Mouse (Mus musculus) activated CD4-positive, CD25-positive, alpha-beta regulatory T cell, adult 4 months (primary cell): ENCODE measurements around the gene D8Ertd738e. TPM values are rescaled to one million over a fixed set of nuclear protein-coding genes. Genes with fewer than 3 reads are reported as not detected.
A peak's percentile ranks its signal among the peaks of the same experiment; 100 is the strongest.

ENCODE experiments used
- ATAC-seq: one replicate; pipeline ENCODE4 v1.8.0; 2017
- polyA plus RNA-seq, 2 experiments: library from polyadenylated mRNA; unstranded; fragments of 100-300 nt; shearing (Covaris generic); gene quantifications; one replicate each; pipeline ENCODE4 v1.2.1; 2017

The D8Ertd738e gene
- polyA plus RNA-seq, 2 experiments from 2014 or later = 382 to 385 TPM

- ATAC-seq = no peak
These were observed 47.1 kb downstream of the D8Ertd738e start for GRCm38 (mm10) chr8:84202466-84202865.

DNA sequence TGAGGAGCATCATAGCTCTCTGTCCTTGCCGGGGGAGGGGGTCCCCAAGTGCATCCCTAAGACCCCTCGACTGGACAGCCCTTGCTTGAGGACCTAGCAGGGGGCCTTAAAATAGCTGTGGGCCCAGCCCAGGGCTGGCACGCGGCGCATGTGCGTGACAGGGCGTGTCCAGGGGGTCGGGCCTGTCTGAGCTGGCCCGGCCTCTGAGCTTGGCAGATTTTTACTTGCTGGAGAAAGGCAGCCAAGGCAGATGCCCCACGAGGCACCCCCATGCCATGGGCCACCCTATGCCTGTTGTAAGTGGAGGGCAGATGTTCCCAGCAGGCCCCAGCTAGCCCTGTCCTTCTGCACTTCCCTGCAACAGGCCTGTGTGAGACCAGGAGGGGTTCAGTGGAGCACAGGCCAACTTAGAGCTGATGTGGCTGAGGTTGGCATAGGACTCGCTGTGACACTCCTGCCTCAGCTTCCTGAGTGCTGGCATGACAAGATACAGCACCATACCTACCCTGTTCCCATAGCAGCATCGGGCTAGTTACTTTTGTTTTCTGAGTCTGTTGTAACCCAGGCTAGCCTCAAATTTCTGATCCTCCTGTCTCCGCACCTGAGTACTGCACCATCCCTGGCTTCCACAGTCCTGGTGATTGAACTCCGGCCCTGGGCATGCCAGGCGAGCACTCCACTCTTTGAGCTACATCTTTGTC, 47.8 kb downstream of the D8Ertd738e start:
- no peak for ATAC-seq

GRCm38 (mm10) chr8:84200652-84201544, 48.6 kb downstream of the D8Ertd738e start:
- no peak for ATAC-seq

DNA sequence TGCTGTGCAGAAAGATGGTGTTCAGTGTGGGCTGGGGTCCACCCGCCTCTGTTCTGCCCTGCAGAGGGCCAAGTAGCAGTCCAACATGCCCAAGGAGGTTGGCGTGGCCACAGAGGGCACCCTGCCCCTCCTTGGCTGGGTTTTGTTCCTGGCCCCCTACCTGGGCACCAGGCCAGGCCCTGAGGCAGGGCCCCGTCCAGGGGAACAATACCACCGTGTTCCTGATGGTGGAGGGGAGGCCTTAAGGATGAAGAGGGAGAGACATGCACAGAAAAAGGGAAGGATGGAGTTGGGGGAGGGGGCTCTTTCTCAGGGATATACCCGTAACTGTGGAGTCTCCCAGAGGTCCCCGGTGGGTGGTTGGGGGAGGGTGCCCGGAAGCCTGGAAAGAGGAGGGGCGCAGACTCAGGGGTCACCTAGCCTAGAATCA, 49.4 kb downstream of the D8Ertd738e start:
- ATAC-seq = no peak

DNA sequence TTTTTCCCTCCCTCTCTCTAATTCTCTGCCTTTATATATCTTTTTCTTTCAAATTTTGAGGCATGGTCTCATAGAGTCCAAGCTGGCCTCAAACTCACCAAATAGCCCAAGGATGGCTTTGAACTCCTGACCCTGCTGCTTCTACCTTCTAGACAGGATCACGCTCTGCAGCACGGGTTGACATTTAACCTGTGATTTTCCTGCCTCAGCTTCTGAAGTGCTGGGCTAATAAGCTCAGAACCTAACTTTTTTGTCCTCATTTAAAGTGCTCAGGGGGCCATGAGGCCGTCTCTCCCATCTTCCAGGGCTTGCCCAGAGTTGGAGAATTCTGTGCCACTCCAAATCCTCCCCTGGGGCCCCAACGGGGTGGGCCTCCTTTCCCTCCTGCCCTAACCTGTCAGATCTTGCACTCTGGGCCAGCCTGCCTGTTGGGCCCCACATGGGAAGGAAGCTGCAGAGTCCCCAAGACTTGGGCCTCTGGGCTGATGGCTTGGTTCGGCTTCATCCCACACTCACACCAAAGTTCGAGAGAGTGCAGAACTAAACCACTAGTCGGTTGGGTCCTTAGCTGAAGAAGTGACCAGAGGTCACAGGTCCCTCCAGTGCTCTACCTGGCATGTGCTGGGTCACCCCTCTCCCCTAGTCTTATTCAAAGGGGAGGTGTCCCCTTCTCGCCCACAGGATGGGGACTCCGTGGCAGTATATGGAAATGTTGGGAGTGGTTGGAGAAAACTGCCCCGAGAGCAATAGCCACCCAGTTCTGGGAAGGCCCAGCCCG, 50.0 kb downstream of the D8Ertd738e start:
- ATAC-seq = no peak

GRCm38 (mm10) chr8:84198871-84199270, 50.6 kb downstream of the D8Ertd738e start:
- no peak for ATAC-seq

DNA sequence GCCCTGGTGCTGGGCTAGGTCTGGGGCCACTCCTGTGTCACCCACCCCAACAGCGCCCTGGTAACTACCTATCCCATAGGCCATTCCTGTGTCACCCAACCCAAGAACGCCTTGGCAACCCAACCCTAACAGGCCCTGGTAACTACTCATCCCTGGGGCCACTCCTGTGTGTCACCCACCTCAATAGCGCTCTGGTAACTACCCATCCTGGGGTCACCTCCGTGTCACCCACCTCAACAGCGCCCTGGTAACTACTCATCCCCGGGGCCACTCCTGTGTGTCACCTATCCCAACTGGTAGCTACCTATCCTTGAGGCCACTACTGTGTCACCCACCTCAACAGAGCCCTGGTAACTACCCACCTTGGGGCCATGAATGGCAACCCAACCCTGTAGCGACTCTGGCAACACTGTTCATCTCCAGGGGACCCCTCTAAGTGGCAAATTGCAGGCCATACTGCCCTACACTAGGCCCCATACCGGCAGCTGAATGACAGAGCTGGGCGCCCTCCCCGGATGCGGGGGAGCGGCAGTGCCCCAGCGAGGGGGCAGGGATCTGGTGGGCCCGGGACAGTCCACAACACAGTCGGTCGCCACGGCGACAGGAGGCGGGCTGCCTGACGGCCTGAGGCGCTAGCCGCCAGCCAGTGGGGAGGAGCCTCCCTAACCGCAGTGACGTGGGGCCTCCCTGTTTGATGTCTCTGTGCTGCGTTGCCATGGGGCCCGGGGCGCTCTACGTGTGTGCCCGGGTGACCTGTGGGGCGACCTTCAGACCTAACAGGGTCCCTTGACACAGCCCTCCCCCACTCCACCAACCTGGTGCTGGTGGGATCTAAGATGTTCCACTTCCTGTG, 51.4 kb downstream of the D8Ertd738e start:
- ATAC-seq = peak; percentile 78

- peak; percentile 21 for ATAC-seq
These were observed 52.2 kb downstream of the D8Ertd738e start for GRCm38 (mm10) chr8:84197141-84197921.

Other genes starting within 250 kb of the D8Ertd738e start
- under 1 TPM in 1 of 2 experiments, not detected in 1; 0.95 TPM for gene 1700067K01Rik, start 248.2 kb downstream of the D8Ertd738e start, polyA plus RNA-seq
- 1 to 10 TPM in 1 of 2 experiments, under 1 TPM in 1; 0.83 to 1.1 TPM for gene 2210011C24Rik, start 237.5 kb downstream of the D8Ertd738e start, polyA plus RNA-seq
- 1 to 10 TPM; 1.1 to 2.4 TPM for gene Palm3, start 228.2 kb downstream of the D8Ertd738e start, polyA plus RNA-seq
- 100 to 1,000 TPM; 185 to 292 TPM for gene Il27ra, start 207.1 kb downstream of the D8Ertd738e start, polyA plus RNA-seq
- gene Rln3, start 204.7 kb downstream of the D8Ertd738e start, polyA plus RNA-seq = 10 to 100 TPM; 44.3 to 60.9 TPM
- gene Gm10643, start 184.6 kb downstream of the D8Ertd738e start, polyA plus RNA-seq = 1 to 10 TPM in 1 of 2 experiments, under 1 TPM in 1; 0.98 to 1.2 TPM
- gene Rfx1, start 182.9 kb downstream of the D8Ertd738e start, polyA plus RNA-seq = 10 to 100 TPM; 11.9 to 12.6 TPM
- 10 to 100 TPM; 13.9 to 15.9 TPM for gene Dcaf15, start 145.0 kb downstream of the D8Ertd738e start, polyA plus RNA-seq
- 1 to 10 TPM; 8.2 to 9.0 TPM for gene Podnl1, start 123.7 kb downstream of the D8Ertd738e start, polyA plus RNA-seq
- 10 to 100 TPM; 14.9 to 16.0 TPM for gene Cc2d1a, start 101.8 kb downstream of the D8Ertd738e start, polyA plus RNA-seq
- gene 4930432K21Rik, start 101.7 kb downstream of the D8Ertd738e start, polyA plus RNA-seq = 1 to 10 TPM in 1 of 2 experiments, under 1 TPM in 1; 0.40 to 1.2 TPM
- 1 to 10 TPM in 1 of 2 experiments, not detected in 1; 1.1 TPM for gene Nanos3, start 64.5 kb downstream of the D8Ertd738e start, polyA plus RNA-seq
- 1 to 10 TPM; 3.1 to 5.5 TPM for gene Zswim4, start 12.7 kb downstream of the D8Ertd738e start, polyA plus RNA-seq
- 10 to 100 TPM; 38.1 to 39.4 TPM for gene Mri1, start 7.6 kb upstream of the D8Ertd738e start, polyA plus RNA-seq
- gene Ccdc130, start 20.7 kb upstream of the D8Ertd738e start, polyA plus RNA-seq = 10 to 100 TPM; 32.2 to 45.4 TPM
- 10 to 100 TPM in 1 of 2 experiments, 1 to 10 TPM in 1; 5.8 to 10.5 TPM for gene Cacna1a, start 138.7 kb upstream of the D8Ertd738e start, polyA plus RNA-seq